Mouse (Mus musculus) lung, adult 10 weeks (tissue): Measurements from ENCODE around the gene Nim1k. TPM values are rescaled to one million over a fixed set of nuclear protein-coding genes. Genes with fewer than 3 reads are reported as not detected.

Experiments
- polyA plus RNA-seq: library from polyadenylated mRNA; stranded (reverse); fragments of 350-450 nt; fragmentation: Illumina TruSeq; extraction: RNeasy Lipid Tissue Mini Kit (QIAGEN cat#74804); gene quantifications from one replicate; pipeline ENCODE4 v1.2.3, GENCODE M21; 2014; ENCODE audit warnings: low read depth, low replicate concordance; ENCODE audit not compliant: insufficient read depth

The Nim1k gene
- 0.79 TPM for polyA plus RNA-seq

DNA sequence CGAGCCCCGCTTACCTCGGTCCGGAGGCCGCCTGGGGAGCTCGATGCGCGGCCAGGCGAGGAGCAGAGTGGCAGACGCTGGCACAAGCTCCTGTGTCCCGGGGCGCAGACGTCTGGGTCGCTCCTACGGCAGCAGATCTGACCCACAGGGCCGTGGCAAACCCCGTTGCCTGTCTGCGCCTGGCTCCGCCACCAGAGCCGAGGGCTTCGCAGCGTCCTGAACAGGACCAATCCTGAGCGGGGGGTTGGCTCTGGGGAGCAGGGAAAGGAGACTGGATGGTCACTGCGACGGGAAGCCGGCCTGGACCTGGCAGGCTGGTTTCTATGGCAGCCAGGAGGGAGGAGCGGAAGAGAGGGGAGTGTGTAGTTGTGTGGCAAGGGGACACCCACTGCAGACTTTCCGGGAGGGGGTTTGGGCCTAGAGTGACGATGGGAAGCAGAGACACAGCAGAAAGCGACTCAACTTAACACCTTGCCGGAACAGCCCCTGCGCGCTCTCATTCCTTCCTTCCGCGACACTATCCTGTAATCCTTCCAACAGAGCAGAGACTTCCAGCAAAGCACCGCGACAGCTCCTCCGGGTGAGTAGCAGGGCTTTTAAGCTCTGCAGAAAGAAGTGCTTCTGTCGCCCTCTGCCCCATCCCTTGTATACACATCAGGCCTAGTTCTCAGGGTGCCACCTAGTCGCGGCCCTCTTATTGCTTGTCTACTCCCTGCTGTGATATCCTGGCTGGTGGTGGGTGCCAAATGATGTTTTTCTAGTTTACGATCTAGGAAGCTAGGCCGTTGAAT is at the start of gene Nim1k:
Gene Nim1k (minus strand): TSS at position 202 of the 791 bp plus-strand sequence.

DNA sequence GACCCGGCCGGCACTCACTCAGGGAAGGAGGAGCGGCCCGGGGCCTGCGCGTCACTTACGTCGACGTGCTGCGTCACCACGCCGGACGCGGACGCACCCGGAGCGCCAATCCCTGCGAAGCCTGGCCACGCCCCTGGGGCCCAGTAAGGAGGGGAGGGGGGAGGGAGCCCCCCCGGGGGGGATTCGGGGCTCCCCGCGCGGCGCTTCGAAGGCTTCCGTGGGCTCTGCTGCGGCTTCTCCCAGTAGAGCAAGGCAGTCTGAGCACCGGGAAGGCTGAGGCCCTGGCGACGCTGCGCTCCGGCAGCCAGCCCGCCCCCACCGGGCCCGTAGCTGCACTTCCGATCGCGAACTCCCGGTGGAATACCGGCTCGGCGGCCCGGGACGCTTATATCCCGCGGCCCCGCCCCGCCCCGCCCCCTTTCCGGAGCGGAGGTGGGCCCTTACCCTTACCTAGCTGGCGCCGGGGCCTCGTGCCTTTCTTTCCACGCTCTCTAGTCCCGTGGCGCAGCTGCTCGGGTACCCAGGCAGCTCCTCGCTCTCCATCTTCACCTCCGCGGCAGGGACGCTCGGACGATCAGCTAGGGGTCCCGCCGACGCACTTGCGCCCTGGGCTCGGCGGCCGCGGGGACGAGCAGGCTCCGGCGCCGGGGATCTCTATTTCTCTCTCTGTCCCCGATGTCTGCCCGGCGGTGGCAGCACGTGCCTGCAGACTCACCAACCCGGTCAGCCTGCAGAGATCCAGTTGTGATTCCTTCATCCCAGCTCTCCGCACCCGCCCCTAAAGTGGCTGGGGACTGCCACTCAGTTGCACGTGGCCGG is 35.3 kb upstream of the Nim1k start, which contains the start of gene Zfp131:
Gene Zfp131 (minus strand): TSS at position 129 of the 819 bp plus-strand sequence.

DNA sequence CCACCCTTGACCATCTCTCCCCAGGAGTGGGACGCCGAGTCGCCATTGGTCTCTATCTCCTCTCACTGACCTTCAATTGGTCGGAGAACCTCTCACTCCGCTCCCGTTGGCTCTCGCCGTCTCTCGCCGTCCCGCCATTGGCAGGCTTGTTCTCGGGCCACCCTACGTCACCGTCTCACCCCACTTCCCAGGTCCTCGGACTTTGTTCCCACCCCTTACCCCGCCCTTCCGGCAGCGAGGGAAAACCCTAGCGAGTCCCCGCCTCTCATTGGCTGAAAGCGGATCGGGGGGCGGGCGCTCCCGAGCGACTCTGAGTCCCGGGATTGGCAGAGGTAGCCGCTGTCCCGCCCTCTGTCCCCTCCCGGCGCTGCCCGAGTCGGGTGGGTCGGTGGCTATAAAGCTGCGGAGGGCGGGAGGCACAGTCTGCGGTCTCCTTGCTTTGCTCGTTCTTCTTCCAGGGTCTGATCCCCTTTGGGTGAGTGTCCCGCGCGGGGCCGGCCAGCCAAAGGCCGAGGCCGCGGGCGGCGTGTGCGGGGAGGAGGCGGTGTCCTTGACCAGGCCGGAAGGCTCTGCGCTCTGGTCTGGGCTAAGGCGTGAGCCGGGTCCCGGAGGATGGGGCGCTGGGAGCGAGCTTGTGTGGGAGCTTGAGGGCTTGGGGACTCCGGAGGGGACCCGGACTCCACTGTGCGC is 65.5 kb downstream of the Nim1k start, which contains the start of gene Hmgcs1:
Gene Hmgcs1 (plus strand): TSS at position 341 of the 690 bp plus-strand sequence.

Other genes with a start within 250 kb of the Nim1k start
- 0.45 TPM for gene Ccl28, start 132.1 kb downstream of the Nim1k start, polyA plus RNA-seq
- gene Hmgcs1, start 65.5 kb downstream of the Nim1k start, polyA plus RNA-seq, result 60.7 TPM
- gene Zfp131, start 35.0 kb upstream of the Nim1k start, polyA plus RNA-seq, result 15.6 TPM
- not detected for gene AF067063, start 74.3 kb upstream of the Nim1k start, polyA plus RNA-seq
- not detected for gene D13Ertd608e, start 80.1 kb upstream of the Nim1k start, polyA plus RNA-seq
- gene Tcstv1, start 138.9 kb upstream of the Nim1k start, polyA plus RNA-seq, result not detected
- not detected for gene Gm21761, start 173.4 kb upstream of the Nim1k start, polyA plus RNA-seq
- not detected for gene B020031M17Rik, start 194.9 kb upstream of the Nim1k start, polyA plus RNA-seq